Comparison of ENCODE assay signal across 28 mouse cellular contexts in genomic region chr10:69689096-69689495, GRCm38 (mm10).
DNase-seq lines count a peak whose midpoint lies in the region; ATAC-seq and TF ChIP-seq lines count a peak whose summit lies in the region.
"Had no signal": no experiment of that assay in that cellular context is flagged by ENCODE, and none has a peak within 500 bp of the region (broad histone marks: within the 10 kb centered on the region; RNA-seq: fewer than 3 reads in every experiment).

No protein-coding gene starts in this region.

- TF ChIP-seq POLR2A in cerebellum, adult 2 months (IDR thresholded peaks at IDR 0.05; ENCODE audit: borderline replicate concordance, insufficient read depth, low read length) = no peak
- TF ChIP-seq POLR2A in olfactory bulb, adult 2 months (IDR thresholded peaks at IDR 0.05; ENCODE audit: insufficient read depth, low read depth, low read length) = no peak

- WGBS in cerebellum, adult 2 months = 96% methylated on average over 12 of the region's 12 CpGs
- WGBS in hindbrain, embryonic 13.5 days = 87% methylated on average over 12 of the region's 12 CpGs
- 88% methylated on average over 12 of the region's 12 CpGs for WGBS in hindbrain, embryonic 14.5 days
- 90% methylated on average over 12 of the region's 12 CpGs for WGBS in midbrain, embryonic 14.5 days
- WGBS in midbrain, embryonic 10.5 days = 90% methylated on average over 12 of the region's 12 CpGs
- WGBS in olfactory bulb, adult 2 months = 52% methylated on average over 12 of the region's 12 CpGs

- no peak overlapping the region for H3K4me3 ChIP-seq in cerebellum, adult 2 months (replicated peaks; ENCODE audit: insufficient read depth, low read depth, low read length)
- H3K4me3 ChIP-seq in hindbrain, embryonic 13.5 days = no peak overlapping the region
- H3K4me3 ChIP-seq in hindbrain, embryonic 14.5 days (replicated peaks; ENCODE audit: low read length) = no peak overlapping the region
- H3K4me3 ChIP-seq in midbrain, embryonic 14.5 days (replicated peaks; ENCODE audit: low read depth, low read length) = no peak overlapping the region
- no peak overlapping the region for H3K4me3 ChIP-seq in midbrain, embryonic 10.5 days
- no peak overlapping the region for H3K4me3 ChIP-seq in olfactory bulb, adult 2 months (ENCODE audit: insufficient read depth, low read depth, low read length)
- H3K4me3 ChIP-seq: erythroblast, embryonic 14.5 days; heart, embryonic 12.5 days; intestine, embryonic 15.5 days; limb, embryonic 13.5 days; lung, embryonic 15.5 days; midbrain, embryonic 12.5 days; neural tube, embryonic 12.5 days had no signal

- DNase-seq in cerebellum, adult 9-10 months = peak; percentile 26
- DNase-seq in cerebellum, adult 2 months = no peak
- DNase-seq in hindbrain, embryonic 14.5 days (ENCODE audit: low spot score) = no peak
- no peak for DNase-seq in midbrain, embryonic 14.5 days
- DNase-seq in midbrain, embryonic 10.5 days (ENCODE audit: low spot score) = no peak
- DNase-seq: adrenal gland, adult 8-10 months; cerebellum, postnatal 10 days; gastrocnemius, postnatal 25 days; heart, adult 18-20 months; heart, postnatal 4 days; kidney, adult 2 months; layer of hippocampus, adult 9-11 months; right cerebral cortex, postnatal 4 days; thymus, adult 18-20 months; thymus, postnatal 25 days had no signal

- H3K9me3 ChIP-seq in hindbrain, embryonic 13.5 days = 0 out of 2 replicates have a peak, but pooled peaks cover 3% of the 10 kb centered on the region
- 0 out of 2 replicates have a peak, but pooled peaks cover 6% of the 10 kb centered on the region for H3K9me3 ChIP-seq in hindbrain, embryonic 14.5 days (ENCODE audit: control insufficient read depth, low read length)
- no peaks in the 10 kb centered on the region for H3K9me3 ChIP-seq in midbrain, embryonic 14.5 days (ENCODE audit: control insufficient read depth, low read length)
- H3K9me3 ChIP-seq in midbrain, embryonic 10.5 days (replicated peaks) = peaks cover 8% of the 10 kb centered on the region; the same call in 1 of the 2 replicates
- H3K9me3 ChIP-seq: heart, embryonic 12.5 days; intestine, embryonic 15.5 days; lung, embryonic 15.5 days; midbrain, embryonic 12.5 days; neural tube, embryonic 12.5 days had no signal

- no peaks in the 10 kb centered on the region for H3K36me3 ChIP-seq in hindbrain, embryonic 13.5 days
- no peaks in the 10 kb centered on the region for H3K36me3 ChIP-seq in hindbrain, embryonic 14.5 days (replicated peaks; ENCODE audit: control insufficient read depth, insufficient read depth)
- no peaks in the 10 kb centered on the region for H3K36me3 ChIP-seq in midbrain, embryonic 14.5 days (ENCODE audit: control insufficient read depth, insufficient read depth, low read length)
- H3K36me3 ChIP-seq in midbrain, embryonic 10.5 days = no peaks in the 10 kb centered on the region
- H3K36me3 ChIP-seq: G1E; heart, embryonic 12.5 days; intestine, embryonic 15.5 days; limb, embryonic 13.5 days; lung, embryonic 15.5 days; midbrain, embryonic 12.5 days; neural tube, embryonic 12.5 days had no signal

- H3K4me2 ChIP-seq in hindbrain, embryonic 13.5 days = no peak overlapping the region
- H3K4me2 ChIP-seq in hindbrain, embryonic 14.5 days (replicated peaks) = no peak overlapping the region
- no peak overlapping the region for H3K4me2 ChIP-seq in midbrain, embryonic 14.5 days (ENCODE audit: low read length)
- H3K4me2 ChIP-seq: heart, embryonic 12.5 days; intestine, embryonic 15.5 days; limb, embryonic 13.5 days; liver, embryonic 11.5 days; lung, embryonic 15.5 days; midbrain, embryonic 12.5 days; neural tube, embryonic 12.5 days had no signal

- H3K27me3 ChIP-seq in cerebellum, adult 2 months (ENCODE audit: control insufficient read depth, insufficient read depth, low read length) = no peaks in the 10 kb centered on the region
- no peaks in the 10 kb centered on the region for H3K27me3 ChIP-seq in hindbrain, embryonic 13.5 days
- no peaks in the 10 kb centered on the region for H3K27me3 ChIP-seq in hindbrain, embryonic 14.5 days (ENCODE audit: control insufficient read depth, insufficient read depth, low read length)
- no peaks in the 10 kb centered on the region for H3K27me3 ChIP-seq in midbrain, embryonic 14.5 days (ENCODE audit: control insufficient read depth, insufficient read depth, low read length)
- H3K27me3 ChIP-seq in midbrain, embryonic 10.5 days (ENCODE audit: low read depth, poor library complexity, severe bottlenecking) = no peaks in the 10 kb centered on the region
- H3K27me3 ChIP-seq: heart, embryonic 12.5 days; intestine, embryonic 15.5 days; lung, embryonic 15.5 days; midbrain, embryonic 12.5 days; neural tube, embryonic 12.5 days had no signal

- peaks cover 9% of the 10 kb centered on the region for H3K4me1 ChIP-seq in cerebellum, adult 2 months (ENCODE audit: control insufficient read depth, insufficient read depth, low read length)
- H3K4me1 ChIP-seq in hindbrain, embryonic 13.5 days (replicated peaks) = peaks cover 27% of the 10 kb centered on the region
- H3K4me1 ChIP-seq in hindbrain, embryonic 14.5 days (replicated peaks; ENCODE audit: control insufficient read depth, insufficient read depth, low read length) = peaks cover 24% of the 10 kb centered on the region
- H3K4me1 ChIP-seq in midbrain, embryonic 14.5 days (ENCODE audit: control insufficient read depth, insufficient read depth, low read length) = peaks cover 18% of the 10 kb centered on the region
- H3K4me1 ChIP-seq in midbrain, embryonic 10.5 days = peaks cover 23% of the 10 kb centered on the region
- peaks cover 11% of the 10 kb centered on the region for H3K4me1 ChIP-seq in olfactory bulb, adult 2 months (ENCODE audit: control insufficient read depth, insufficient read depth, low read length)
- H3K4me1 ChIP-seq: intestine, embryonic 15.5 days; lung, embryonic 15.5 days had no signal

- no peak overlapping the region for H3K9ac ChIP-seq in hindbrain, embryonic 13.5 days
- H3K9ac ChIP-seq in hindbrain, embryonic 14.5 days = no peak overlapping the region
- no peak overlapping the region for H3K9ac ChIP-seq in midbrain, embryonic 14.5 days (replicated peaks; ENCODE audit: low read length)
- H3K9ac ChIP-seq: heart, embryonic 12.5 days; intestine, embryonic 15.5 days; limb, embryonic 13.5 days; lung, embryonic 15.5 days; midbrain, embryonic 12.5 days; neural tube, embryonic 12.5 days had no signal

- H3K27ac ChIP-seq in cerebellum, adult 2 months (ENCODE audit: insufficient read depth, low read length) = no peak overlapping the region; the same call in 1 of the 2 replicates
- H3K27ac ChIP-seq in hindbrain, embryonic 13.5 days = peak overlapping the region; percentile 82
- no peak overlapping the region for H3K27ac ChIP-seq in hindbrain, embryonic 14.5 days
- 0 out of 2 replicates have a peak overlapping the region, but pooled peaks have one; percentile 15 for H3K27ac ChIP-seq in midbrain, embryonic 14.5 days (replicated peaks; ENCODE audit: low read depth, low read length)
- H3K27ac ChIP-seq in midbrain, embryonic 10.5 days (replicated peaks) = no peak overlapping the region
- H3K27ac ChIP-seq in olfactory bulb, adult 2 months (ENCODE audit: insufficient read depth, low read depth, low read length) = peak overlapping the region; percentile 20
- H3K27ac ChIP-seq: hindbrain, postnatal 0 days; intestine, embryonic 15.5 days; limb, embryonic 13.5 days; lung, embryonic 15.5 days; neural tube, embryonic 12.5 days; stomach, postnatal 0 days had no signal

- no peak for ATAC-seq in hindbrain, embryonic 13.5 days (ENCODE audit: low FRiP score)
- ATAC-seq in hindbrain, embryonic 14.5 days (ENCODE audit: low FRiP score) = no peak
- no peak for ATAC-seq in midbrain, embryonic 14.5 days (ENCODE audit: low FRiP score, low TSS enrichment)
- ATAC-seq: hindbrain, postnatal 0 days; intestine, embryonic 15.5 days had no signal

- TF ChIP-seq CTCF in cerebellum, adult 2 months (IDR thresholded peaks at IDR 0.05; ENCODE audit: borderline replicate concordance, insufficient read depth, low read depth, low read length) = no peak
- no peak for TF ChIP-seq CTCF in olfactory bulb, adult 2 months (IDR thresholded peaks at IDR 0.05; ENCODE audit: insufficient read depth, low read depth, low read length)

Comparison
In these comparisons a context has a peak if more than half of its experiments do, and no peak if none do; other contexts are left out.
1. H3K27ac ChIP-seq: peak in hindbrain, embryonic 13.5 days (single experiment), midbrain, embryonic 14.5 days (single experiment) and olfactory bulb, adult 2 months (single experiment); none in cerebellum, adult 2 months (single experiment), hindbrain, embryonic 14.5 days (single experiment) and midbrain, embryonic 10.5 days (single experiment).